Mouse (Mus musculus) midbrain, embryonic 10.5 days (tissue): ENCODE measurements at regions not wholly inside any gene's neighbourhood (a gene's known extent, or its start where the extent isn't known, plus 50 kb on each side); places are given as distances from the start of the nearest gene placed in this dataset.

ENCODE experiments used
- DNase-seq: peaks from one replicate; pipeline ENCODE4 v3.0.0-alpha.2; 2017; ENCODE audit warnings: low spot score
- H3K27ac ChIP-seq: fragments of 300-500 bp; sonication (generic); replicated peaks from 2 replicates; pipeline ENCODE4 v1.5.1; 2016; ENCODE audit warnings: mild to moderate bottlenecking
- H3K27me3 ChIP-seq: fragments of 300-500 bp; sonication (generic); 2 replicates; pipeline ENCODE4 v1.6.1; 2016; ENCODE audit warnings: low read depth, mild to moderate bottlenecking; ENCODE audit not compliant: poor library complexity, severe bottlenecking
- H3K36me3 ChIP-seq: fragments of 300-500 bp; sonication (generic); 2 replicates; pipeline ENCODE4 v1.6.1; 2016; ENCODE audit warnings: mild to moderate bottlenecking, moderate library complexity
- H3K4me1 ChIP-seq: fragments of 300-500 bp; sonication (generic); 2 replicates; pipeline ENCODE4 v1.6.1; 2016
- H3K4me3 ChIP-seq: fragments of 300-500 bp; sonication (generic); 2 replicates; pipeline ENCODE4 v1.5.1; 2016; ENCODE audit warnings: mild to moderate bottlenecking, moderate library complexity
- H3K9me3 ChIP-seq: fragments of 300-500 bp; sonication (generic); replicated peaks from 2 replicates; pipeline ENCODE4 v1.6.1; 2016; ENCODE audit warnings: mild to moderate bottlenecking
- whole genome bisulfite sequencing: fragments of 180-500 bp; shearing (Covaris S2); methylation state at CpG from one replicate; pipeline ENCODE4 v1.1.7; 2016; 5-methylcytosine and 5-hydroxymethylcytosine counted together

DNA sequence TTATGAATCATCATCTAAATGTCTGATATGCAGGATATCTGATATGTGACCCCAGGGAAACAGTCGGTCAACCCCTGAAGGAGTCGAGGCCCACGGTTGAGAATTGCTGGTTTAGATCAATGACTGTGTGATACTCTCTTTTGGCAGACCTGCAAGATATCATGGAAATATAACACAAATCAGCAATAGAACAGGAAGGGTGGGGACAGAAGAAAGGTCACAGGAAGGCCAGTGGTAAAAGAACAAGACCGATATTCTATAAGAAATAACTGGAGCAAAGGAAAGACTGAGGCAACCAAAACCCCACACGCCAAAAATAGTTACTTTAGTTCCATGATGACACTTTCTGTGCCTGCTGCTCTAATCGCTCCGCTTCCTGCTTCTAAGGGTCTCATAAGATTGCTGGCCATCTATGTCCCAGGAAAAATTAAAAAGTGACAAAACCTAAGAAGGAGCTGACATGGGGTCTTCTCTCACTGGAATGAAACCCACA, 103.2 kb downstream of the Nfkbiz start:
- no peaks in the 10 kb centered on the region for H3K9me3 ChIP-seq
- no peak for DNase-seq
- H3K36me3 ChIP-seq = no peaks in the 10 kb centered on the region
- no peak overlapping the region for H3K4me3 ChIP-seq
- no peaks in the 10 kb centered on the region for H3K4me1 ChIP-seq
- no peaks in the 10 kb centered on the region for H3K27me3 ChIP-seq
- no peak overlapping the region for H3K27ac ChIP-seq
- 96% methylated on average over 7 of the region's 7 CpGs for WGBS

DNA sequence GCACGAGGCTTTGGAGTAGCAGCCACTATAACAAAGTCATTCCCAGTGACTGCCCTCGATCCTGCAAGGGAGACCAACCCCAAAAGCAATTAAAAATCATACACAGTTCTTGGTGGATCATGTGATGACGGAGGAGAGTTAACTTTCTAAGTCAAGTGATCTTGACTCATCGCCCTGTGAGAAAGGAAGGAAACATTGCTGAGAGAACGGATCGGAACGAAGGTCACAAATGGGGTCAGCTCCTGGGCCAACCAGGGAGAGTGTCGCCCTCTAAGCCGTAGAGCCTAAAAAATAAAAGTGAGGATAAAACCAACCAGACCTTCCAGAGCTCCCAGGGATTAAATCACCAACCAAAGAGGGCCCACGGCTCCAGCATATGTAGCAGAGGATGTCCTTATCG, 104.4 kb downstream of the Nfkbiz start:
- no peaks in the 10 kb centered on the region for H3K27me3 ChIP-seq
- 82% methylated on average over 11 of the region's 11 CpGs for WGBS
- H3K4me3 ChIP-seq = no peak overlapping the region
- H3K27ac ChIP-seq = no peak overlapping the region
- no peaks in the 10 kb centered on the region for H3K9me3 ChIP-seq
- no peak for DNase-seq
- no peaks in the 10 kb centered on the region for H3K4me1 ChIP-seq
- no peaks in the 10 kb centered on the region for H3K36me3 ChIP-seq

DNA sequence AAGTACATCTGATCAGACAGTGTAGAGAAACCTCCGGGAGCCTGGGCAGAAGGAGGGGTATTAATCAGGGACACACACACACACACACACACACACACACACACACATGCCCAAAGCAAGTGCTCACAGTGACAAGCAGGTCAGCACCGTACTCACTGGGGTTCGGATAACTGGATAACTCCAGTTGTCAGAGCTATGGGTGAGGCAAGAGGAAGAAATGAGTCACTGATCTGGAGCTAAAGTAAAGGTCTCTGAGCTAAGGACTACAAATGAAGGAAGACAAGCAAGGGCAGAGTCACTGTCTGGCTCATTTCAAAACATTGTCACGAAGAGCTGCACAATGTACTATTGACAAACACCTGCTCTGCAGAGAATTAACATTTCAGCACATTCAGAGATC, 104.9 kb downstream of the Nfkbiz start:
- Histone ChIP-seq H3K9me3 (no peaks in the 10 kb centered on the region), H3K36me3 (no peaks in the 10 kb centered on the region), H3K27ac (no peak overlapping the region), H3K4me3 (no peak overlapping the region), H3K27me3 (no peaks in the 10 kb centered on the region), H3K4me1 (no peaks in the 10 kb centered on the region)
- no peak for DNase-seq
- WGBS = 77% methylated on average over 4 of the region's 4 CpGs

DNA sequence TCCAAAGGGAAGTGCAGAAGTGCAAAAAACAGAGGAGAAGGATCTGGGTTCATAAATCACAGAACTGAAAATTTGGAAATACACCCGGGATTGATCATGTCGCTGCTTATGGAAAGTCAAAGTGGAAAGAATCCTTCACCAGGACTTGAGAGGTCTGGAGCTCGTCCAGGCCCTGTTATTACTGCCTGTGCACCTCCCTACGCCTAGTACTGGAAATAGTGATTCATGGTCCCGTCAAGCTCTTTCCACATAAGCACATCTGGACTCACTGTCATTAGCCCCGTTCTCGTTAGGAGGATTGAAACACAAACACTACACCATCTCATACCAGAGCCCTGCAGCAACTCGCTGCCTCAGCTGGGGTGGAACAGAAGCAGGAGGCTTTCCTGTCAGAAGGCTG, 107.7 kb downstream of the Nfkbiz start:
- Histone ChIP-seq H3K4me1 (no peaks in the 10 kb centered on the region), H3K4me3 (no peak overlapping the region), H3K9me3 (no peaks in the 10 kb centered on the region), H3K27me3 (no peaks in the 10 kb centered on the region), H3K36me3 (no peaks in the 10 kb centered on the region), H3K27ac (no peak overlapping the region)
- 91% methylated on average over 8 of the region's 8 CpGs for WGBS
- no peak for DNase-seq

DNA sequence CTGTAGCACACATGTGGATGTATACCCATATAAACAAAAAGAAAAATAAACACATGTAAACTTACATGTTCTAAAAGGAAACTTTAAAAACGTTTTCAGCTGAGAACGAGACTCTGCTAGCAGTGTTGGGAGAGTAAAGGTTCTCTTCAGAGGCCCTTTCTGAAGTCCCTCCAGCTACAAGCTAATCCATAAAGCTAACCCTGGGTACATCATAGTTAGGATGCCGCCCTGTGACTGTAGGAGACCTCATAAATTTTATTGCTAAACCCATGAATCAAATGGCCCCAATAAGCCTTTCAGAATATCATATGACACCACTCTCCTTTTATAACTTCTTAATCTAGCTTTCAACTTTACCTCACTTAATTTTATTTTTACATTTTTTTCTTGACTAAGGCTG, 112.2 kb downstream of the Nfkbiz start:
- Histone ChIP-seq H3K36me3 (no peaks in the 10 kb centered on the region), H3K9me3 (no peaks in the 10 kb centered on the region), H3K4me3 (no peak overlapping the region), H3K27me3 (no peaks in the 10 kb centered on the region), H3K4me1 (no peaks in the 10 kb centered on the region), H3K27ac (no peak overlapping the region)
- WGBS = 79% methylated on average over 3 of the region's 3 CpGs
- no peak for DNase-seq

DNA sequence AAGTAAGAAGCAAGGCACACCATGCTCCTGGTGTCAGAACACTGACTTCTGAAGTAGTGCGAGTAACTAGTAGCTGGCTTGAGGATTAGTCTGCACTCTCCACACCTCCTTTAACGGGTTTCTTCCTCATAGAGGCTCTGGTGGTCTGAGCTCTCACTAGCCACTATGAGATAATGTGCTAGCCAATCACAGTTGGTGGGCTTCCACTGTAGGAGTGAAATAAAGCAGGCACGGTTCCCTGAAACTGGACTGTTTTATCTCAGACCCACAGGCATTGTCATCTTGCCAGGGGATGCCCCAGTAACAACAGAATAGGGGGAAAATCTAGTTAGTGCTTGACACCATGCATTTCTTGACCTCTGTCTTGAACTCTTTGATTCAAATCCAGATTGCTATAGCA, 118.3 kb downstream of the Nfkbiz start:
- H3K27ac ChIP-seq = no peak overlapping the region
- H3K4me3 ChIP-seq = no peak overlapping the region
- H3K36me3 ChIP-seq = no peaks in the 10 kb centered on the region
- H3K27me3 ChIP-seq = no peaks in the 10 kb centered on the region
- no peak for DNase-seq
- 58% methylated on average over 3 of the region's 3 CpGs for WGBS
- no peaks in the 10 kb centered on the region for H3K4me1 ChIP-seq
- no peaks in the 10 kb centered on the region for H3K9me3 ChIP-seq

DNA sequence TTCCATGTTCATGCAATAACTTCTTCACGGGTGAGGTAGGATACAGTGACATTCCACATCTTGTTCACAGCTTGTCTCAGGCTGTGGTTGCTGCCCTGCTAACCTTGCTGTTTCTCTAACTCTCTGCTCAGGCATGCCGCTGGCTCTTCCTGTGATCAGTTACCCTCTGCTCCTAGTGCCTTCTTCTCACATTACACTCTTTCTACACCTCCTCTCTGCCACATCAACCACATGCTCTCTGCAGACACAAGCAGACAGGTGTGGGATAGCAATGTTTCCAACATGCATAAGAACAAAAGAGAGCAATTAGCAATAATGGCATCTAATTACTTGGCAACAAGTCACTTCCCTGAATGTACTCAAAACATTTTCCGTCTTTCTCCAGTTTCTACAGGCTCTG, 128.7 kb downstream of the Nfkbiz start:
- Histone ChIP-seq H3K4me1 (no peaks in the 10 kb centered on the region), H3K27ac (no peak overlapping the region), H3K4me3 (no peak overlapping the region), H3K9me3 (no peaks in the 10 kb centered on the region), H3K27me3 (no peaks in the 10 kb centered on the region), H3K36me3 (no peaks in the 10 kb centered on the region)
- WGBS = 80% methylated on average over 3 of the region's 3 CpGs
- no peak for DNase-seq

DNA sequence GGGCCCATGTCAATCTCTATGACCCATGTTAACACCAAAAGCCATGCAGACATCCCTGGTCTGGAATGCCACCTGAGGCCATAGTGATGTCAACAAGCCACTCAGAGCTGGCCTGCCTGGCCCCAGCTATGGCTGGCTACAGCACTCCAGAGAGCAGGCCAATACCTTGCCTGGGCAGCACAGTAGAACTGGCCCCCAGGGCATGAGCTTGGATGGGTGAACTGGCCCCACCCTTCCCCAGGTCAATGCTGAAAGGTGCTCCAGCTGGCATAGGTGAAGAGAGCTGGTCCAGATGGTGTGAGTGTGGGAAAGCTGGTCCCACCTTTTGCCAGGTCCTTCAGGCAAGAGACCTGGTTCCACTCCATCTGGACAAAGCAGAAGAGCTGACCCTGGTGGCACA, 132.2 kb downstream of the Nfkbiz start:
- DNase-seq = no peak
- Histone ChIP-seq H3K9me3 (no peaks in the 10 kb centered on the region), H3K36me3 (no peaks in the 10 kb centered on the region), H3K4me1 (no peaks in the 10 kb centered on the region), H3K27ac (no peak overlapping the region), H3K4me3 (no peak overlapping the region), H3K27me3 (no peaks in the 10 kb centered on the region)

DNA sequence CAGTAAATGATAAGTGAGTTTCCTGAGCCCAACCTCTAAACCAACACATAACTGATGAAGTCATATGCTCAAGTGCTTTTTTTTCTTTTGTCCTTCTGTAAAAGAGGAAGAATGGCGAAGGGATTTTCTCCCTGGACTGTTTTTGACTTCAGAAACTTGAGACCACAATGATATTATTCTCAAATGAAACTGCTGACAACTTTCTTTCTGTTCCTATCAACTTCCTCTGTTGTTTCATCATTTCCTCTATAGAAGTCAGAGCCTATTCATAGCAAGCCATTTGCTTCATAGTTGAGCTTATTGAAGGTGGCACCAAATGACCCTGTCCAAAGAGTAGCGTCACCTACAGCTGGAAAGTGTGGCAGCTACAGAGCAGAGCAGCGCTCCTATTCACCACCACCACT, 140.2 kb downstream of the Nfkbiz start:
- no peak overlapping the region for H3K27ac ChIP-seq
- H3K4me3 ChIP-seq = no peak overlapping the region
- no peaks in the 10 kb centered on the region for H3K4me1 ChIP-seq
- H3K27me3 ChIP-seq = no peaks in the 10 kb centered on the region
- H3K36me3 ChIP-seq = no peaks in the 10 kb centered on the region
- no peaks in the 10 kb centered on the region for H3K9me3 ChIP-seq
- no peak for DNase-seq
- 92% methylated on average over 3 of the region's 3 CpGs for WGBS

DNA sequence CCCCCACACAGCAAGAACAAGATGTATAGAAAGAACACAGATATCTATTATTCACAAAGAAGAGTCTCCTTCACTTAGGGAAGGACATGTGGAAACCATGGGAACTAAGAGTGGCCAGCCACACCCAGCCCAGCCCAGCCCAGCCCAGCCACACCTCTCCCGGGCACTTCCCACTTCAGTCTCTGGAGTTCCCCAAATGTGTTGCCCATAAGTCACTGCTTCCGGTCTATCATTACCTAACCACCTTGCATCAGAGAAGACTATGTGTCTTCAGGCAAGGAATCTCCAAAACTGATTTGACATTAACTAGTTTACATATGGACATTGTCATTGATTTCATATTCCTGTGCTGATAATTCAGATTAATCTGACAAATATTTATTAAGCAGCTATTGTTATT, 147.6 kb downstream of the Nfkbiz start:
- no peaks in the 10 kb centered on the region for H3K4me1 ChIP-seq
- 84% methylated on average over 2 of the region's 2 CpGs for WGBS
- no peak for DNase-seq
- no peaks in the 10 kb centered on the region for H3K9me3 ChIP-seq
- H3K4me3 ChIP-seq = no peak overlapping the region
- no peak overlapping the region for H3K27ac ChIP-seq
- no peaks in the 10 kb centered on the region for H3K36me3 ChIP-seq
- no peaks in the 10 kb centered on the region for H3K27me3 ChIP-seq

DNA sequence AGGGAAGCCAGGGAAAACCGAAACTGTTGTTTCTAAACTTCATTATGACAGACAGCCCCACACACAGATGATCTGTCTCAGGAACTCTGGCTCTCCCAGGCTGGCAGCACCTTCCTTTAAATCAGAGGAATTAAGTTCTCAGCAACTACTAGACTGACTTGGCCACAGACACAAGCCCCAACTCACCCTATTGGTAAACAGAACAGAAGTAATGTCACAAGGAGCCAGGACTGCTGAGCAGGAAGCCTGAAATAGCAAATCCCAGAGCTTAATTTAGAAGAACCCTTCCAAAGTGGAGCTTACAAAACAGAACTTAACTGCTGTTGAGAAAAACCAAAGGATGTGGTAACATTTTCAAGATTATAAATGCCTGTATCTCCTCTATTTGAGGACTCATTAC, 174.8 kb downstream of the Nfkbiz start:
- no peaks in the 10 kb centered on the region for H3K27me3 ChIP-seq
- no peaks in the 10 kb centered on the region for H3K36me3 ChIP-seq
- no peak for DNase-seq
- WGBS = 92% methylated on average over 1 of the region's 1 CpGs
- no peaks in the 10 kb centered on the region for H3K4me1 ChIP-seq
- no peaks in the 10 kb centered on the region for H3K9me3 ChIP-seq
- no peak overlapping the region for H3K4me3 ChIP-seq
- no peak overlapping the region for H3K27ac ChIP-seq

DNA sequence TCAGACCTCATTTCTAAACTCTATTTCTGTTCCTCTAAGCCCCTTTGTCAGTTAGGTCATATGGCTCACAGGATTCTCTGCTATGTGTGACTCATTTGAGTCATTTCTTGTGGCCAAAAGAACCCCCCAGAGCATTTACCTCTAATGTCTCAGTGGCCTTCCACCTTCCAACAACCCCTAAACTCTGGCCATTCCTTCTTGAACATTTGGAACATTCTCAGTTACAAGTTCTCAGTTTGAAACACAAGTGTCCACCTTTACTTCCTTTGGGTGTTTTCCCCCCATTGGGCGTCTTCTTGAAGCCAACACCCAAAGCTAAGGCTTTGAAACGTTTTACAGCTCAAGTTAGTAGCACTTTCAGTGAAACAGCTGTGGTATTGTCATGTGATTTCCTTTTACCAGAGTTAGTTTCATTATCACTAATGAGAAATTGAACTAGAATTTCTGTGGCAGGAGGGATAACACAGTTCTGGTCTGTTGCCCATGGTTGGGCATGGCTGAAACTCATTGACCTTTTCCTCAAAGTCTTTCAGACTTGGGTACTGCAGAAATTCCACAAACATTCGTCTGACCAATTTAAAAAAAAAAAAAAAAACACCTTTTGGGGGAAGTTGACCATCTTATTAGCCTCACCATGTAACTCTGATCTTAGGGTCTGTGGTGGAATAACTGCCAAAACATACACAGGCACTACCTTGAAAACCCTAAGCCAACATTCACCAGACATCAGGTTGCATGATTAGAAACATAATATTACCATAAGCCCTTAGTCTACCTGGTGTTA, 201.8 kb downstream of the Nfkbiz start:
- DNase-seq = no peak
- no peaks in the 10 kb centered on the region for H3K27me3 ChIP-seq
- WGBS = 68% methylated on average over 3 of the region's 3 CpGs

DNA sequence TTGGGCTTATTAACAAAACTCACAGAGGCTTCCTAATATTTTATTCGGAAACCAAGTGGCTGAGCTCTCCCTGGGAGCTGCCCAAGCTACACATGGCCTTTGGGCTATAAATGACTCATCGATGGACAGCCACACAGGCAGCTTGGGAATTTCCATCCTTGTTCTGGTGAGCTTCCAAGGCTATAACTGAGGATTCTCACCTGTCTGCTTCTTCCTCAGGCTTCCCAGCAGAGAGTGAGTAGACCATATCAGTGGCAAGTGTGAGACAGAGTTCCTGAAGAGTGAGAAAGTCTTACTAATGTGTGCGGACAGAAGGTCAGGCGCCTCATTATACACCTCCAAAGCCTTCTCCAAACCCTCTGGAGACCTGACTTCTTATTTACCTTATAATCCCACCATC, 202.5 kb downstream of the Nfkbiz start:
- Histone ChIP-seq H3K27ac (no peak overlapping the region), H3K4me3 (no peak overlapping the region), H3K9me3 (no peaks in the 10 kb centered on the region), H3K27me3 (no peaks in the 10 kb centered on the region), H3K4me1 (no peaks in the 10 kb centered on the region), H3K36me3 (no peaks in the 10 kb centered on the region)
- WGBS = 91% methylated on average over 4 of the region's 4 CpGs
- no peak for DNase-seq

More for the DNA sequence above, 201.8 kb downstream of the Nfkbiz start:
- no peak overlapping the region for H3K4me3 ChIP-seq
- no peaks in the 10 kb centered on the region for H3K4me1 ChIP-seq
- no peaks in the 10 kb centered on the region for H3K9me3 ChIP-seq
- no peak overlapping the region for H3K27ac ChIP-seq
- H3K36me3 ChIP-seq = no peaks in the 10 kb centered on the region

DNA sequence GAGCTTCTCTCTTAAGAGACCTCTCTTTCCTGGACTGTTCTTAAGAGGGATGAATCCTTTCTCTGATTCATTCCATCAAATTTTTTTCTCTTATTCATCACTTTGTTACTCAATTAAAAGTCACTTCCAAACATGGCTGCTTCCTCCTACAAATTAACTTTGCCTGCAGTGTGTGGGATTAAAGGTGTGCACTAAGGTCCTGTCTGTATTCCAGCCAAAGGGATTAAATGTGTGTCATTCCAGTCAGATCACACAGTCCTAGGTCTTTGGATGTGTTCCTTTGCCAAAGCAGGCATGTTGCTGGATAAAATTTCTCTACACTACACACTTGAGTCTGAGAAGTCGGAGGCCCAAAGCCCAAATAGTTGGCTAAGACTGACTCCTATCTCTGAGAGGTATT, 204.0 kb downstream of the Nfkbiz start:
- no peaks in the 10 kb centered on the region for H3K9me3 ChIP-seq
- no peaks in the 10 kb centered on the region for H3K36me3 ChIP-seq
- H3K4me3 ChIP-seq = no peak overlapping the region
- H3K4me1 ChIP-seq = no peaks in the 10 kb centered on the region
- H3K27me3 ChIP-seq = no peaks in the 10 kb centered on the region
- WGBS = 82% methylated on average over 1 of the region's 1 CpGs
- DNase-seq = no peak
- H3K27ac ChIP-seq = no peak overlapping the region
